In the genomic region with DNA sequence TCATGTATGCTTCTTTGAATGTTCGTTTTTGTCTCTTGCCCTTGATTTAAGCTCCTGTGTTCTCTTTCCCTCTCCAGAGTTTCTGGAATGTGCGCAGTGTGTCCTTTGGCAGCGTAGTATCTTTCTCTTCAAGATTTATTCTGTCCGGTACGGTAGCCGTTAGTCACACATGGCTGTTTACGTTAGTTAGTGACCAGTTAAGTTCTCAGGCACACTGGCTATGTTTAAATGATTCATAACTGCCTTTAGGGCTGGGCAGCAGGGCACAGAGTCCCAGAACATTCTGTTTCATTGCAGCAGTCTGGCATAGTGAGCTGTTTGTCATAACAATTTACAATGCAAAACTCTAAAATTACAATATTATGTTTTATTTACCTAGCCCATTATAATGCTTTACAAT, we compare ENCODE assay signal across 10 mouse cellular contexts.
A peak's percentile ranks its signal among the peaks of the same experiment; 100 is the strongest.
DNase-seq lines count a peak whose midpoint lies in the region; ATAC-seq and TF ChIP-seq lines count a peak whose summit lies in the region.
"Had no signal": no experiment of that assay in that cellular context is flagged by ENCODE, and none has a peak within 500 bp of the region (broad histone marks: within the 10 kb centered on the region; RNA-seq: fewer than 3 reads in every experiment).

No protein-coding gene starts in this region.

- peak overlapping the region; percentile 35; the same call in 1 of the 2 replicates for H3K27ac ChIP-seq in gastrocnemius, adult 2 months
- H3K27ac ChIP-seq in layer of hippocampus, adult 2 months: peak overlapping the region; percentile 85
- H3K27ac ChIP-seq: liver, embryonic 15.5 days had no signal

- DNase-seq in gastrocnemius, adult 2 months: no peak
- DNase-seq in gastrocnemius, postnatal 25 days: no peak
- DNase-seq in layer of hippocampus, adult 2 months (ENCODE audit: low spot score in 2 of 2): no peak
- DNase-seq in layer of hippocampus, postnatal 10 days (ENCODE audit: low spot score in 2 of 2): no peak
- peak; percentile 48 for DNase-seq in adrenal gland, postnatal 14 days
- peak; percentile 46 for DNase-seq in lung, postnatal 14 days
- no peak for DNase-seq in left cerebral cortex, postnatal 10 days (ENCODE audit: extremely low spot score in 1 of 2, low spot score in 2 of 2)
- DNase-seq: cerebellum, adult 11 months had no signal

- intact Hi-C loops in gastrocnemius, adult 2 months (cut with DNase I): no loop called here
- intact Hi-C loops in left cerebral cortex, postnatal 10 days (cut with DNase I): no loop called here

- ATAC-seq in inflammation-experienced regulatory T-cells, adult 6 months: no peak

- H3K4me3 ChIP-seq in gastrocnemius, adult 2 months: no peak overlapping the region
- H3K4me3 ChIP-seq in layer of hippocampus, adult 2 months: no peak overlapping the region
- H3K4me3 ChIP-seq: liver, embryonic 15.5 days had no signal

- no peak for TF ChIP-seq CTCF in gastrocnemius, adult 2 months (IDR thresholded peaks at IDR 0.05)
- no peak for TF ChIP-seq CTCF in layer of hippocampus, adult 2 months (conservative IDR thresholded peaks at IDR 0.05)

Comparison
In these comparisons a context has a peak if more than half of its experiments do, and no peak if none do; other contexts are left out.
1. DNase-seq: peak in adrenal gland, postnatal 14 days (single experiment) and lung, postnatal 14 days (single experiment); none in gastrocnemius, adult 2 months (single experiment), gastrocnemius, postnatal 25 days (single experiment), layer of hippocampus, adult 2 months (0 of 2), layer of hippocampus, postnatal 10 days (0 of 2) and left cerebral cortex, postnatal 10 days (0 of 2).